Comparison of ENCODE assay signal across 8 mouse cellular contexts in the genomic region with DNA sequence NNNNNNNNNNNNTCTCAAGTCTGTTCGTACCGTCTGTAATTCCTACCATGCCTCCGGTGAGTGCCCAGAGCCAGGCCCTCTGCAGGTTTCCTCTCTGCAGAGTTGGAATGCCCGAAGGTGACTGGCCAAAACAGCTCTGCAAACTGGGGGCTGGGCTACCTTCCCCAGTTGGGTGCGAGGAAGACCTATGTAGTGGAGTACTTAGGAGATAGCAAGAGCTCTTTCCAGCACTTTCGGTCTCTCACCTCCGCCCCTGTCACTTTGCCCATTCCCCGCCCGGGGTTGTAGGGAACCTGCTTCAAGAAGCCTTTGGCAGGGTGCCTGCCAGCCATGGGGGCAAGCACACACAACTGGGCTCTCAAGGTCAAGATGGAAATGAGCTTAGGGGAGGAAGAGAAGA. TPM values are rescaled to one million over a fixed set of nuclear protein-coding genes. Genes with fewer than 3 reads are reported as not detected.
DNase-seq lines count a peak whose midpoint lies in the region; ATAC-seq and TF ChIP-seq lines count a peak whose summit lies in the region.

No protein-coding gene starts in this region.

- H3K9ac ChIP-seq in lung, embryonic 14.5 days, result no peak overlapping the region; the same call in 1 of the 2 replicates
- peak overlapping the region; percentile 17; the same call in 1 of the 2 replicates for H3K9ac ChIP-seq in heart, embryonic 15.5 days
- peak overlapping the region; percentile 46; the same call in 1 of the 2 replicates for H3K9ac ChIP-seq in kidney, embryonic 16.5 days (replicated peaks; ENCODE audit: low read length)

- H3K4me3 ChIP-seq in lung, embryonic 14.5 days (ENCODE audit: low read depth, low read length), result peak overlapping the region; percentile 38
- H3K4me3 ChIP-seq in heart, embryonic 15.5 days, result peak overlapping the region; percentile 54
- H3K4me3 ChIP-seq in kidney, embryonic 16.5 days (ENCODE audit: low read length), result peak overlapping the region; percentile 48

- WGBS in lung, embryonic 14.5 days, result 19% methylated on average over 9 of the region's 9 CpGs
- 29% methylated on average over 9 of the region's 9 CpGs for WGBS in heart, embryonic 15.5 days
- 40% methylated on average over 9 of the region's 9 CpGs for WGBS in kidney, embryonic 16.5 days

- no peaks in the 10 kb centered on the region for H3K4me1 ChIP-seq in lung, embryonic 14.5 days (ENCODE audit: insufficient read depth)
- no peaks in the 10 kb centered on the region for H3K4me1 ChIP-seq in heart, embryonic 15.5 days (replicated peaks)
- 0 out of 2 replicates have a peak, but pooled peaks cover 4% of the 10 kb centered on the region for H3K4me1 ChIP-seq in kidney, embryonic 16.5 days (ENCODE audit: insufficient read depth, low read length)

- DNase-seq in lung, embryonic 14.5 days, result peak; percentile 1
- no peak for DNase-seq in lung, postnatal 4 days
- peak; percentile 79 to 81 for DNase-seq in cerebellum, postnatal 10 days
- peak; percentile 20 for DNase-seq in testis, postnatal 14 days (ENCODE audit: low spot score)

- peak; percentile 48; the same call in 1 of the 2 replicates for ATAC-seq in lung, embryonic 14.5 days (ENCODE audit: insufficient read depth)
- ATAC-seq in heart, embryonic 15.5 days (replicated peaks; ENCODE audit: insufficient number of reproducible peaks, insufficient read depth, low FRiP score, low read depth), result no peak
- peak; percentile 33; the same call in 1 of the 2 replicates for ATAC-seq in kidney, embryonic 16.5 days (ENCODE audit: low FRiP score, low TSS enrichment)
- 0 out of 2 replicates have a peak, but pooled peaks have one; percentile 46 for ATAC-seq in megakaryocyte-erythroid progenitor cell, adult 5-6 weeks (replicated peaks; ENCODE audit: low FRiP score, low TSS enrichment, poor library complexity, severe bottlenecking)
- ATAC-seq in monocyte, adult 5-6 weeks (replicated peaks; ENCODE audit: insufficient number of reproducible peaks, low FRiP score, low TSS enrichment, poor library complexity, severe bottlenecking), result no peak

- no peaks in the 10 kb centered on the region for H3K9me3 ChIP-seq in lung, embryonic 14.5 days (ENCODE audit: low read depth, low read length)
- no peaks in the 10 kb centered on the region for H3K9me3 ChIP-seq in heart, embryonic 15.5 days (replicated peaks)
- H3K9me3 ChIP-seq in kidney, embryonic 16.5 days (ENCODE audit: low read length), result no peaks in the 10 kb centered on the region

- H3K36me3 ChIP-seq in lung, embryonic 14.5 days (ENCODE audit: insufficient read depth), result no peaks in the 10 kb centered on the region
- no peaks in the 10 kb centered on the region for H3K36me3 ChIP-seq in heart, embryonic 15.5 days
- no peaks in the 10 kb centered on the region for H3K36me3 ChIP-seq in kidney, embryonic 16.5 days (ENCODE audit: insufficient read depth, low read length)

- 0 out of 2 replicates have a peak, but pooled peaks cover 3% of the 10 kb centered on the region for H3K27me3 ChIP-seq in lung, embryonic 14.5 days (ENCODE audit: insufficient read depth, low read length)
- peaks cover 8% of the 10 kb centered on the region; the same call in 1 of the 2 replicates for H3K27me3 ChIP-seq in heart, embryonic 15.5 days
- H3K27me3 ChIP-seq in kidney, embryonic 16.5 days (ENCODE audit: insufficient read depth, low read length), result peaks cover 11% of the 10 kb centered on the region; the same call in 1 of the 2 replicates

- H3K27ac ChIP-seq in lung, embryonic 14.5 days (ENCODE audit: low read depth), result no peak overlapping the region
- no peak overlapping the region; the same call in 1 of the 2 replicates for H3K27ac ChIP-seq in heart, embryonic 15.5 days
- H3K27ac ChIP-seq in kidney, embryonic 16.5 days (ENCODE audit: low read length), result no peak overlapping the region

- peak overlapping the region; percentile 62 for H3K4me2 ChIP-seq in lung, embryonic 14.5 days
- peak overlapping the region; percentile 69 for H3K4me2 ChIP-seq in heart, embryonic 15.5 days
- peak overlapping the region; percentile 63 for H3K4me2 ChIP-seq in kidney, embryonic 16.5 days (replicated peaks; ENCODE audit: low read depth, low read length)

- no peak for TF ChIP-seq CTCF in lung, embryonic 14.5 days (IDR thresholded peaks at IDR 0.05; ENCODE audit: low read depth)

RNA-seq across cellular contexts. Expression of a gene that starts 1.3 kb away (rescaled TPM):
- 3.7 and 4.0 TPM in 2 replicates for polyA plus RNA-seq in lung, embryonic 14.5 days (2014; fragmentation: Nextera tagmentation; extraction: Ambion mirVana)
- 18.5 and 19.9 TPM in 2 replicates for polyA plus RNA-seq in heart, embryonic 15.5 days (2015; fragmentation: Nextera tagmentation; extraction: Ambion mirVana)
- polyA plus RNA-seq in kidney, embryonic 16.5 days (2015; fragmentation: Nextera tagmentation; extraction: Ambion mirVana), result 12.0 and 13.6 TPM in 2 replicates
- total RNA-seq in megakaryocyte-erythroid progenitor cell, adult 5-6 weeks (2014; fragmentation: Nextera tagmentation), result 0.31 TPM in 1 of 2 replicates, not detected in the other
- total RNA-seq in megakaryocyte-erythroid progenitor cell, adult 5-6 weeks (2017), result not detected in 2 replicates
- total RNA-seq in monocyte, adult 5-6 weeks (2017), result not detected in 3 replicates

RNA-seq across cellular contexts. Expression of a gene that starts 11.6 kb away (rescaled TPM):
- 45.5 and 46.1 TPM in 2 replicates for polyA plus RNA-seq in lung, embryonic 14.5 days (2014; fragmentation: Nextera tagmentation; extraction: Ambion mirVana)
- 22.2 and 26.9 TPM in 2 replicates for polyA plus RNA-seq in heart, embryonic 15.5 days (2015; fragmentation: Nextera tagmentation; extraction: Ambion mirVana)
- polyA plus RNA-seq in kidney, embryonic 16.5 days (2015; fragmentation: Nextera tagmentation; extraction: Ambion mirVana), result 24.4 and 30.9 TPM in 2 replicates
- 26.4 and 33.6 TPM in 2 replicates for total RNA-seq in megakaryocyte-erythroid progenitor cell, adult 5-6 weeks (2014; fragmentation: Nextera tagmentation)
- 28.4 and 35.3 TPM in 2 replicates for total RNA-seq in megakaryocyte-erythroid progenitor cell, adult 5-6 weeks (2017)
- 2.0 to 3.9 TPM (median 3.9 TPM) in 3 replicates for total RNA-seq in monocyte, adult 5-6 weeks (2017)

RNA-seq across cellular contexts. Expression of a gene that starts 19.5 kb away (rescaled TPM):
- polyA plus RNA-seq in lung, embryonic 14.5 days (2014; fragmentation: Nextera tagmentation; extraction: Ambion mirVana), result 16.7 and 18.0 TPM in 2 replicates
- polyA plus RNA-seq in heart, embryonic 15.5 days (2015; fragmentation: Nextera tagmentation; extraction: Ambion mirVana), result 37.5 and 39.3 TPM in 2 replicates
- 20.8 and 22.2 TPM in 2 replicates for polyA plus RNA-seq in kidney, embryonic 16.5 days (2015; fragmentation: Nextera tagmentation; extraction: Ambion mirVana)
- total RNA-seq in megakaryocyte-erythroid progenitor cell, adult 5-6 weeks (2014; fragmentation: Nextera tagmentation), result 14.9 and 18.3 TPM in 2 replicates
- 19.7 and 22.8 TPM in 2 replicates for total RNA-seq in megakaryocyte-erythroid progenitor cell, adult 5-6 weeks (2017)
- total RNA-seq in monocyte, adult 5-6 weeks (2017), result 18.0 to 30.4 TPM (median 19.6 TPM) in 3 replicates

Comparison
In these comparisons a context has a peak if more than half of its experiments do, and no peak if none do; other contexts are left out.
1. DNase-seq: peak in lung, embryonic 14.5 days (single experiment), cerebellum, postnatal 10 days (2 of 2) and testis, postnatal 14 days (single experiment); none in lung, postnatal 4 days (0 of 2).
2. ATAC-seq: peak in lung, embryonic 14.5 days (single experiment), kidney, embryonic 16.5 days (single experiment) and megakaryocyte-erythroid progenitor cell, adult 5-6 weeks (single experiment); none in heart, embryonic 15.5 days (single experiment) and monocyte, adult 5-6 weeks (single experiment).
3. Peak in every context shown above with its lines, with median percentiles within 50 percentile points of each other: H3K4me2 ChIP-seq and H3K4me3 ChIP-seq.